Mouse (Mus musculus) stomach, embryonic 16.5 days (tissue): Measurements from ENCODE around the gene Bid. TPM values are rescaled to one million over a fixed set of nuclear protein-coding genes. Genes with fewer than 3 reads are reported as not detected.
"Not testable (repeated sequence)": the region's sequence is repeated elsewhere in the genome, so short reads cannot be mapped to it uniquely, and the experiment has no call there.

Experiments used
- ATAC-seq: fragments of 200-750 bp; cut with Nextera tagmentation; 2 replicates; pipeline ENCODE4 v1.8.0; 2017; ENCODE audit warnings: moderate number of reproducible peaks, moderate TSS enrichment; ENCODE audit not compliant: insufficient read depth, low FRiP score
- H3K27ac ChIP-seq: fragments of 300-500 bp; sonication (generic); 2 replicates; pipeline ENCODE4 v1.5.1; 2014; ENCODE audit warnings: low read length
- H3K27me3 ChIP-seq: fragments of 300-500 bp; sonication (generic); 2 replicates; pipeline ENCODE4 v1.6.1; 2014; ENCODE audit warnings: low read length, control low read depth, mixed read lengths; ENCODE audit not compliant: control insufficient read depth, insufficient read depth
- H3K36me3 ChIP-seq: fragments of 300-500 bp; sonication (generic); 2 replicates; pipeline ENCODE4 v1.6.1; 2014; ENCODE audit warnings: low read length; ENCODE audit not compliant: control insufficient read depth, insufficient read depth
- H3K4me1 ChIP-seq: fragments of 300-500 bp; sonication (generic); 2 replicates; pipeline ENCODE4 v1.6.1; 2014; ENCODE audit warnings: low read length, control low read depth, mixed read lengths; ENCODE audit not compliant: control insufficient read depth, insufficient read depth
- H3K4me2 ChIP-seq: fragments of 300-500 bp; sonication (generic); 2 replicates; pipeline ENCODE4 v1.6.1; 2014; ENCODE audit warnings: low read depth, low read length, mixed read lengths
- H3K4me3 ChIP-seq: fragments of 300-500 bp; sonication (generic); replicated peaks from 2 replicates; pipeline ENCODE4 v1.5.1; 2014; ENCODE audit warnings: mild to moderate bottlenecking, low read length
- H3K9ac ChIP-seq: fragments of 300-500 bp; sonication (generic); 2 replicates; pipeline ENCODE4 v1.6.1; 2014; ENCODE audit warnings: low read length
- H3K9me3 ChIP-seq: fragments of 300-500 bp; sonication (generic); replicated peaks from 2 replicates; pipeline ENCODE4 v1.6.1; 2016; ENCODE audit warnings: low read length, control low read depth; ENCODE audit not compliant: control insufficient read depth
- WGBS: fragments of 180-500 bp; shearing (Covaris S2); extraction: QIAGEN DNeasy Blood & Tissue Kit; methylation state at CpG from one replicate; pipeline ENCODE4 v1.1.7; 2014; 5-methylcytosine and 5-hydroxymethylcytosine counted together
- polyA plus RNA-seq: library from polyadenylated mRNA; unstranded; fragments of >200 nt; fragmentation: Nextera tagmentation; extraction: Ambion mirVana; gene quantifications from 2 replicates; pipeline ENCODE4 v1.2.1, GENCODE M21; 2015

The Bid gene
- polyA plus RNA-seq, 1 experiment from 2014 or later = 20.7 TPM

DNA sequence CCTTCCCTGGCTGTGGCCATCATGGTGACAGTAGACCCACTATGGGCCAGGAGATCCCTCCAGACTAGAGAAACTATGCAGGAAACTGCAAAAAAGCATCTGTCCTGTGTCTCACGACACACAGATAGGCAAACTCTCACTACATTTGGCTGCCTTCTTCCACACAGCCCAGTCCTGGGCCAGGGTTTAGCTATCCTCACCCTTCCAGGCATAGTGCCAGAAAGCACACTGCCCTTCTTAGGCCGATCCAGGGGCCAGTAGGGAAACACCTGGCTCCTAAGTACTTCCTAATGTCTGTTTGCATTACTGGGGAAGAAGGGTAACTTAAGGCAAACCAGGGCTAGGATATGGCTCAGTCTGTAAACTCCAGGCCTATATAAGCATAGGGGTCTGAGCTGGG, 3.7 kb downstream of the Bid start:
- no peaks in the 10 kb centered on the region for H3K36me3 ChIP-seq
- H3K4me2 ChIP-seq = no peak overlapping the region
- H3K4me1 ChIP-seq = peaks cover 13% of the 10 kb centered on the region
- no peak for ATAC-seq
- H3K9ac ChIP-seq = no peak overlapping the region
- WGBS = 37% methylated on average over 2 of the region's 2 CpGs
- H3K27me3 ChIP-seq = no peaks in the 10 kb centered on the region
- H3K4me3 ChIP-seq = no peak overlapping the region
- H3K27ac ChIP-seq = no peak overlapping the region
- H3K9me3 ChIP-seq = no peaks in the 10 kb centered on the region

GRCm38 (mm10) chr6:120911213-120912007, 5.2 kb downstream of the Bid start:
- Histone ChIP-seq H3K27ac (no peak overlapping the region), H3K9me3 (no peaks in the 10 kb centered on the region), H3K4me3 (no peak overlapping the region), H3K36me3 (no peaks in the 10 kb centered on the region), H3K27me3 (no peaks in the 10 kb centered on the region), H3K4me2 (no peak overlapping the region), H3K4me1 (peaks cover 10% of the 10 kb centered on the region), H3K9ac (no peak overlapping the region)
- no peak for ATAC-seq
- WGBS = 62% methylated on average over 13 of the region's 13 CpGs

DNA sequence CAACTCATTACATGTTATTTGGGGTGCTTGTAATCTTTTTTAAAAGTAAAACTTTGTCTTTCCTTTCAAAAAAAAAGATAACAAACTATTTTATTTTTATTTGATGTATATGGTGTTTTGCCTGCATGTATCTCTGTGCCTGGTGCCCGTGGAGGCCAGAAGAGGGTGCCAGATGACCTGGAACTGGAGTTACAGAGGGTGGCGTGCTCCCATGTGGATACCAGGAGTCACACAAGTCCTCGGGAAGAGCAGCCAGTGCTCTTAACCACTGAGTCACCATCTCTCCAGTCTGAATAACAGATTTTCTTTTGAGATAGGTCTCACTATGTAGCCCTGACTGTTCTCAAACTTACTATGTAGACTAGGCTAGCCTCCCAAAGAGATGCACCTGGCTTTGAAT, 7.2 kb downstream of the Bid start:
- Histone ChIP-seq H3K4me3 (no peak overlapping the region), H3K4me2 (no peak overlapping the region), H3K36me3 (no peaks in the 10 kb centered on the region), H3K9me3 (no peaks in the 10 kb centered on the region), H3K27ac (no peak overlapping the region), H3K4me1 (no peaks in the 10 kb centered on the region; the same call in 1 of the 2 replicates), H3K27me3 (no peaks in the 10 kb centered on the region), H3K9ac (no peak overlapping the region)
- 80% methylated on average over 3 of the region's 3 CpGs for WGBS
- ATAC-seq = no peak

- 88% methylated on average over 9 of the region's 10 CpGs for WGBS
- not testable (repeated sequence) for H3K4me3 ChIP-seq
Observed at GRCm38 (mm10) chr6:120907876-120908597, 8.6 kb downstream of the Bid start.

GRCm38 (mm10) chr6:120906521-120906920, 10.1 kb downstream of the Bid start:
- ATAC-seq = no peak
- 90% methylated on average over 6 of the region's 6 CpGs for WGBS
- H3K4me1 ChIP-seq = no peaks in the 10 kb centered on the region; the same call in 1 of the 2 replicates

More at GRCm38 (mm10) chr6:120907876-120908597, 8.6 kb downstream of the Bid start:
- H3K36me3 ChIP-seq, H3K4me1 ChIP-seq, H3K27ac ChIP-seq, H3K4me2 ChIP-seq, H3K9ac ChIP-seq, ATAC-seq, H3K9me3 ChIP-seq, H3K27me3 ChIP-seq: not testable (repeated sequence)

GRCm38 (mm10) chr6:120905111-120905510, 11.5 kb downstream of the Bid start:
- Histone ChIP-seq H3K27ac (no peak overlapping the region), H3K36me3 (no peaks in the 10 kb centered on the region), H3K4me2 (no peak overlapping the region), H3K9me3 (no peaks in the 10 kb centered on the region), H3K9ac (no peak overlapping the region), H3K4me3 (no peak overlapping the region), H3K4me1 (no peaks in the 10 kb centered on the region; the same call in 1 of the 2 replicates), H3K27me3 (no peaks in the 10 kb centered on the region)
- no peak for ATAC-seq
- WGBS = 83% methylated on average over 5 of the region's 5 CpGs

More at GRCm38 (mm10) chr6:120906521-120906920, 10.1 kb downstream of the Bid start:
- Histone ChIP-seq H3K4me2 (no peak overlapping the region), H3K27me3 (no peaks in the 10 kb centered on the region), H3K36me3 (no peaks in the 10 kb centered on the region), H3K4me3 (no peak overlapping the region), H3K27ac (no peak overlapping the region), H3K9me3 (no peaks in the 10 kb centered on the region), H3K9ac (no peak overlapping the region)

DNA sequence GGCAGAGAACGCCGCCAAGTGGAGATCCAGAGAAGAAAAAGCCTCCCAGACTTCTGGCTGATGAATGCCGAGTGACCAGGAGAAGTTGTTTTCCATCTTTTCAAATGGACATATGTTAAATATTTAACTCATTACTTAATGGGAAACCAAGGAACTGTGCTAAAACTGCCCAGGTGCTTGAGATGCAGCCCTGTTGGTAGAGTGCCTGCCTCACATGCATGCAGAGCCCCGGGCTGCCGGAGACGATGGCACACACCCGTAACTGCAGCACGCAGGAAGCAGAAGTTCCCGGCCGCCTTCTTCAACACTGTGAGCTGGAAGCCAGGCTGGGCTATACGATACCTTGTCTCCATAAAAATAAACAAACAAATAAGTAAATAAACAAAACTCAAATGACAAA, 12.7 kb downstream of the Bid start:
- no peaks in the 10 kb centered on the region for H3K9me3 ChIP-seq
- no peaks in the 10 kb centered on the region for H3K36me3 ChIP-seq
- ATAC-seq = no peak; the same call in 1 of the 2 replicates
- whole genome bisulfite sequencing = 82% methylated on average over 11 of the region's 11 CpGs
- no peaks in the 10 kb centered on the region; the same call in 1 of the 2 replicates for H3K4me1 ChIP-seq
- H3K9ac ChIP-seq = no peak overlapping the region
- no peak overlapping the region for H3K4me2 ChIP-seq
- H3K4me3 ChIP-seq = no peak overlapping the region
- no peak overlapping the region for H3K27ac ChIP-seq
- no peaks in the 10 kb centered on the region for H3K27me3 ChIP-seq

DNA sequence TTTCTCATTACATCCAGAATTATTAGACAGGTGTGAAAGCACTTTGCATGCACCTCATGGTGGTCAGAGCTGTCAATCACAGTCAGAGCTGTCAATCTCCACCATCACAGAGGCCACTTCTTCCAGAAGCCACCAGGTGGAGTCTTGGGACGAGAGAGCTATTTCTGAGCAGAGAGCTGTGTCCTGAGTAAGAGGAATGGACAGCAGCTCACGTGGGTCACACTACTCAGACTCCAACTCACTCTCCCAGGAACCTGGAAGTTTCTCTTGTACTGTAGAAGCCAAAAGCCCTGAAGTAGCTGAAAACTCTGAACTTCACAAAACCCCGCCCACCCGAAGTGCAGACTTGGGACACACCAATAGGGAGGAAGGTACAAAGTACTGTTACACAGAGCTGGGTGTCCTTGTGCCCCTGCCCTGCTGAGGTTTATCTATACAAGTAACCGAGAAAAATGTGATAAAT, 13.2 kb downstream of the Bid start:
- no peak overlapping the region for H3K9ac ChIP-seq
- no peak overlapping the region for H3K27ac ChIP-seq
- no peaks in the 10 kb centered on the region for H3K9me3 ChIP-seq
- H3K4me1 ChIP-seq = no peaks in the 10 kb centered on the region; the same call in 1 of the 2 replicates
- H3K36me3 ChIP-seq = no peaks in the 10 kb centered on the region
- H3K4me2 ChIP-seq = no peak overlapping the region
- peak; percentile 57; the same call in 1 of the 2 replicates for ATAC-seq
- no peak overlapping the region for H3K4me3 ChIP-seq
- WGBS = 45% methylated on average over 5 of the region's 5 CpGs
- no peaks in the 10 kb centered on the region for H3K27me3 ChIP-seq
